Mouse (Mus musculus) macrophage (primary cell): ENCODE data around the gene Odf2l. TPM values are rescaled to one million over a fixed set of nuclear protein-coding genes. Genes with fewer than 3 reads are reported as not detected.
A peak's percentile ranks its signal among the peaks of the same experiment; 100 is the strongest.

ENCODE experiments used
- H3K27ac ChIP-seq: fragments of 350-480 bp; formaldehyde crosslinking; 2 replicates; pipeline ENCODE4 v1.9.0; 2021
- H3K36me3 ChIP-seq: fragments of 350-480 bp; formaldehyde crosslinking; 2 replicates; pipeline ENCODE4 v1.9.0; 2021; ENCODE audit errors: inconsistent target
- H3K4me3 ChIP-seq: fragments of 350-480 bp; formaldehyde crosslinking; 2 replicates; pipeline ENCODE4 v1.9.0; 2021; ENCODE audit errors: inconsistent target
- H3K79me2 ChIP-seq: fragments of 350-480 bp; formaldehyde crosslinking; 2 replicates; pipeline ENCODE4 v1.9.0; 2021; ENCODE audit errors: inconsistent target
- WGBS: methylation state at CpG from one replicate; pipeline ENCODE4 v1.1.7; 2026; ENCODE audit warnings: inconsistent platforms; ENCODE audit not compliant: missing documents; 5-methylcytosine and 5-hydroxymethylcytosine counted together
- polyA plus RNA-seq: library from polyadenylated mRNA; stranded (reverse); fragments of 250-400 nt; gene quantifications from 3 replicates; pipeline ENCODE4 v1.2.4, GENCODE M21; 2018; ENCODE audit warnings: inconsistent platforms
- total RNA-seq, 78 experiments: library from RNA; depleted of rRNA; stranded (reverse); fragments of 250-400 nt; gene quantifications; 1 replicate in 9 of 78; 2 replicates in 24 of 78; 3 replicates in 43 of 78; 4 replicates in 2 of 78; pipeline ENCODE4 v1.2.4; 2018; ENCODE audit warnings: inconsistent platforms in 56 of 78

Gene Odf2l
- 100 to 1,000 TPM in 20 of 26 experiments, 10 to 100 TPM in 6; 69.2 to 133 (median 105) TPM for total RNA-seq (2018; cell fraction: chromatin; rRNA removed)
- total RNA-seq (2018; cell fraction: cytosol; rRNA removed): 10 to 100 TPM in 16 of 26 experiments, 1 to 10 TPM in 10; 8.1 to 14.9 (median 10.8) TPM
- 10 to 100 TPM; 40.0 to 80.4 (median 60.6) TPM for total RNA-seq (2018; cell fraction: nucleus; rRNA removed)
- polyA plus RNA-seq: 9.3 to 9.6 TPM (median 9.3 TPM) in 3 replicates

GRCm38 (mm10) chr3:145118254-145119001 is at the start of gene Odf2l:
Gene Odf2l, plus strand, starts transcription at chr3:145118588.
- Histone ChIP-seq H3K79me2 (no peaks in the 10 kb centered on the region), H3K36me3 (no peaks in the 10 kb centered on the region), H3K27ac (peak within 1 kb of the TSS; percentile 93), H3K4me3 (peak within 1 kb of the TSS; percentile 86)
- 1% methylated on average over 57 of the region's 57 CpGs for WGBS

- Histone ChIP-seq H3K79me2 (no peaks in the 10 kb centered on the region), H3K36me3 (no peaks in the 10 kb centered on the region), H3K27ac (no peak overlapping the region), H3K4me3 (no peak overlapping the region)
- WGBS: 85% methylated on average over 4 of the region's 4 CpGs
These were observed 49.4 kb upstream of the Odf2l start for GRCm38 (mm10) chr3:145068964-145069363.

GRCm38 (mm10) chr3:145072339-145072738 is 46.0 kb upstream of the Odf2l start:
- Histone ChIP-seq H3K4me3 (no peak overlapping the region), H3K79me2 (no peaks in the 10 kb centered on the region), H3K27ac (no peak overlapping the region), H3K36me3 (no peaks in the 10 kb centered on the region)
- 93% methylated on average over 3 of the region's 3 CpGs for WGBS

GRCm38 (mm10) chr3:145078405-145078804 is 40.0 kb upstream of the Odf2l start:
- no peaks in the 10 kb centered on the region for H3K36me3 ChIP-seq
- 83% methylated on average over 5 of the region's 6 CpGs for WGBS

GRCm38 (mm10) chr3:145080904-145081303 is 37.5 kb upstream of the Odf2l start:
- Histone ChIP-seq H3K79me2 (no peaks in the 10 kb centered on the region), H3K4me3 (no peak overlapping the region), H3K36me3 (no peaks in the 10 kb centered on the region), H3K27ac (no peak overlapping the region)
- WGBS: 82% methylated on average over 8 of the region's 8 CpGs

More at GRCm38 (mm10) chr3:145078405-145078804, 40.0 kb upstream of the Odf2l start:
- Histone ChIP-seq H3K4me3 (no peak overlapping the region), H3K79me2 (no peaks in the 10 kb centered on the region), H3K27ac (no peak overlapping the region)

- H3K27ac ChIP-seq: no peak overlapping the region
- no peaks in the 10 kb centered on the region for H3K36me3 ChIP-seq
- 62% methylated on average over 1 of the region's 1 CpGs for WGBS
- no peak overlapping the region for H3K4me3 ChIP-seq
- no peaks in the 10 kb centered on the region for H3K79me2 ChIP-seq
These were observed 35.3 kb upstream of the Odf2l start for GRCm38 (mm10) chr3:145083081-145083480.

- Histone ChIP-seq H3K36me3 (no peaks in the 10 kb centered on the region), H3K27ac (no peak overlapping the region), H3K79me2 (no peaks in the 10 kb centered on the region), H3K4me3 (no peak overlapping the region)
- 93% methylated on average over 14 of the region's 14 CpGs for WGBS
These were observed 32.2 kb upstream of the Odf2l start for GRCm38 (mm10) chr3:145086180-145086579.

- WGBS: 79% methylated on average over 8 of the region's 8 CpGs
- Histone ChIP-seq H3K79me2 (no peaks in the 10 kb centered on the region), H3K27ac (no peak overlapping the region), H3K36me3 (no peaks in the 10 kb centered on the region), H3K4me3 (no peak overlapping the region)
These were observed 30.4 kb upstream of the Odf2l start for GRCm38 (mm10) chr3:145087857-145088598.

- no peaks in the 10 kb centered on the region for H3K79me2 ChIP-seq
- H3K4me3 ChIP-seq: no peak within 1 kb of the TSS
- 57% methylated on average over 6 of the region's 6 CpGs for WGBS
- H3K27ac ChIP-seq: no peak within 1 kb of the TSS
- no peaks in the 10 kb centered on the region for H3K36me3 ChIP-seq
These were observed 19.1 kb upstream of the Odf2l start, which contains the start of gene Clca2 for GRCm38 (mm10) chr3:145099291-145099690. Gene Clca2, minus strand, starts transcription at chr3:145099443.

GRCm38 (mm10) chr3:145101891-145102555 is 16.4 kb upstream of the Odf2l start:
- H3K4me3 ChIP-seq: no peak overlapping the region
- H3K36me3 ChIP-seq: no peaks in the 10 kb centered on the region
- no peak overlapping the region for H3K27ac ChIP-seq
- WGBS: 73% methylated on average over 9 of the region's 9 CpGs
- H3K79me2 ChIP-seq: no peaks in the 10 kb centered on the region

GRCm38 (mm10) chr3:145103321-145103720 is 15.1 kb upstream of the Odf2l start:
- WGBS: 100% methylated on average over 2 of the region's 2 CpGs

GRCm38 (mm10) chr3:145103770-145104169 is 14.6 kb upstream of the Odf2l start:
- H3K27ac ChIP-seq: peak overlapping the region; percentile 74; the same call in 1 of the 2 replicates
- 65% methylated on average over 5 of the region's 5 CpGs for WGBS
- H3K36me3 ChIP-seq: no peaks in the 10 kb centered on the region
- H3K4me3 ChIP-seq: no peak overlapping the region
- H3K79me2 ChIP-seq: no peaks in the 10 kb centered on the region

More at GRCm38 (mm10) chr3:145103321-145103720, 15.1 kb upstream of the Odf2l start:
- H3K27ac ChIP-seq: no peak overlapping the region
- H3K79me2 ChIP-seq: no peaks in the 10 kb centered on the region
- H3K4me3 ChIP-seq: no peak overlapping the region
- no peaks in the 10 kb centered on the region for H3K36me3 ChIP-seq

GRCm38 (mm10) chr3:145105076-145105772 is 13.2 kb upstream of the Odf2l start:
- 32% methylated on average over 5 of the region's 5 CpGs for WGBS
- Histone ChIP-seq H3K79me2 (no peaks in the 10 kb centered on the region), H3K4me3 (no peak overlapping the region), H3K27ac (peak overlapping the region; percentile 74), H3K36me3 (no peaks in the 10 kb centered on the region)
